ENCODE assay signal across 8 mouse cellular contexts in the genomic region with DNA sequence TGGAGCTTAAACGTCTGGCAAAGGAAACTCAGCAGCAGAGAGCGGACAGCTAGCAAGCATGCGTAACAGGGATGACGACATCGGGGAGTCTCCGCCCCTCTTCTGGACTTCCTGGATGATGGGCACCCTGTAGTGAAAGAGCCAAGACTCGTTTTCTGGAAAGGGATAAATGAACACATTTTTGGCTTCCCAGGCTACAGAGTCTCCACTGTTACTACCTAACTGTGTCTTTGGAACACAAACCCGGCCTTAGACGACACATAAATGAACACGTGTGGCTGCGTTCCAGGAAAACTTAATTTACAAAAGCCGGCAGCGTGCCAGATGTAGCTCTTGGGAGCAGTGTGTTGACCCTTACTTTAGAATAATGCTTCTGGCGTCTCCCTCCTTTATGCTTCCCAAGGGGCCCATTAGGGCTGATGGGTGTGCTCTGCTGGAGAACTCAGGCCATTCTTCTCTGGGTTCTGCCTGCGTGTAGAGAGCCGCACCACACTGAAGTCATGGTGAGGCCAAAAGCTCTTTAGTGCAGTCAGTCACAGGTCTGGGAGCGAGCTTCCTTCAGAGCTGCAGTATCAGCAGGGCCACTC.
DNase-seq lines count a peak whose midpoint lies in the region; ATAC-seq and TF ChIP-seq lines count a peak whose summit lies in the region.

No protein-coding gene starts in this region.

- no peak for TF ChIP-seq CTCF in kidney, postnatal 0 days (IDR thresholded peaks at IDR 0.05; ENCODE audit: low read depth)
- TF ChIP-seq CTCF in lung, adult 2 months (IDR thresholded peaks at IDR 0.05; ENCODE audit: insufficient read depth, low read length) = no peak

- no peak overlapping the region for H3K4me3 ChIP-seq in embryonic facial prominence, embryonic 14.5 days (ENCODE audit: low read depth, low read length)
- no peak overlapping the region for H3K4me3 ChIP-seq in heart, embryonic 12.5 days
- no peak overlapping the region for H3K4me3 ChIP-seq in kidney, postnatal 0 days (replicated peaks; ENCODE audit: low read depth, low read length)
- H3K4me3 ChIP-seq in lung, adult 2 months (replicated peaks; ENCODE audit: extremely low read depth, low read depth, low read length) = peak overlapping the region; percentile 7

- H3K9ac ChIP-seq in embryonic facial prominence, embryonic 14.5 days (ENCODE audit: low read depth, low read length) = no peak overlapping the region
- no peak overlapping the region for H3K9ac ChIP-seq in heart, embryonic 12.5 days
- no peak overlapping the region for H3K9ac ChIP-seq in kidney, postnatal 0 days (ENCODE audit: low read depth, low read length)

- H3K27ac ChIP-seq in embryonic facial prominence, embryonic 14.5 days (replicated peaks; ENCODE audit: low read depth, low read length) = peak overlapping the region; percentile 79
- peak overlapping the region; percentile 61 for H3K27ac ChIP-seq in heart, embryonic 12.5 days (ENCODE audit: poor library complexity, severe bottlenecking)
- peak overlapping the region; percentile 63 for H3K27ac ChIP-seq in kidney, postnatal 0 days

- H3K9me3 ChIP-seq in embryonic facial prominence, embryonic 14.5 days (ENCODE audit: control insufficient read depth, low read length) = no peaks in the 10 kb centered on the region
- no peaks in the 10 kb centered on the region for H3K9me3 ChIP-seq in heart, embryonic 12.5 days (replicated peaks)
- H3K9me3 ChIP-seq in kidney, postnatal 0 days (replicated peaks; ENCODE audit: low read length) = no peaks in the 10 kb centered on the region

- ATAC-seq in embryonic facial prominence, embryonic 14.5 days (ENCODE audit: low read depth) = peak; percentile 73
- peak; percentile 27; the same call in 1 of the 2 replicates for ATAC-seq in heart, embryonic 12.5 days (ENCODE audit: insufficient number of reproducible peaks, low FRiP score)
- peak; percentile 73; the same call in 1 of the 2 replicates for ATAC-seq in kidney, postnatal 0 days (replicated peaks; ENCODE audit: low FRiP score, low read depth)
- no peak for ATAC-seq in inflammation-experienced regulatory T-cells, adult 6 months

- WGBS in embryonic facial prominence, embryonic 14.5 days = 39% methylated on average over 17 of the region's 17 CpGs
- WGBS in heart, embryonic 12.5 days = 54% methylated on average over 17 of the region's 17 CpGs
- WGBS in kidney, postnatal 0 days = 39% methylated on average over 17 of the region's 17 CpGs
- 20% methylated on average over 17 of the region's 17 CpGs for WGBS in lung, adult 2 months

- H3K4me1 ChIP-seq in embryonic facial prominence, embryonic 14.5 days (ENCODE audit: control insufficient read depth, insufficient read depth, low read length) = peaks cover 57% of the 10 kb centered on the region
- H3K4me1 ChIP-seq in heart, embryonic 12.5 days (replicated peaks) = peaks cover 27% of the 10 kb centered on the region
- 0 out of 2 replicates have a peak, but pooled peaks cover 4% of the 10 kb centered on the region for H3K4me1 ChIP-seq in kidney, postnatal 0 days (replicated peaks; ENCODE audit: insufficient read depth, low read length)
- H3K4me1 ChIP-seq in lung, adult 2 months (ENCODE audit: control insufficient read depth, insufficient read depth, low read length) = peaks cover 7% of the 10 kb centered on the region; the same call in 1 of the 2 replicates

- H3K27me3 ChIP-seq in embryonic facial prominence, embryonic 14.5 days (replicated peaks; ENCODE audit: control insufficient read depth, insufficient read depth, low read length) = no peaks in the 10 kb centered on the region
- H3K27me3 ChIP-seq in heart, embryonic 12.5 days (replicated peaks) = no peaks in the 10 kb centered on the region
- no peaks in the 10 kb centered on the region for H3K27me3 ChIP-seq in kidney, postnatal 0 days (ENCODE audit: insufficient read depth, low read length)

- peak; percentile 23 to 45 for DNase-seq in left cerebral cortex, adult 18-20 months (ENCODE audit: low spot score in 2 of 2)
- DNase-seq in left cerebral cortex, adult 11 months (ENCODE audit: low spot score) = no peak
- DNase-seq in embryonic facial prominence, embryonic 14.5 days (ENCODE audit: low spot score) = peak; percentile 90
- DNase-seq in kidney, postnatal 0 days (ENCODE audit: low spot score) = peak; percentile 93
- DNase-seq in lung, adult 2 months = peak; percentile 71
- DNase-seq in right cerebral cortex, postnatal 25 days = peak; percentile 26

- peak overlapping the region; percentile 8; the same call in 1 of the 2 replicates for H3K4me2 ChIP-seq in embryonic facial prominence, embryonic 14.5 days (ENCODE audit: low read depth, low read length)
- peak overlapping the region; percentile 9; the same call in 1 of the 2 replicates for H3K4me2 ChIP-seq in heart, embryonic 12.5 days
- H3K4me2 ChIP-seq in kidney, postnatal 0 days (ENCODE audit: low read length) = no peak overlapping the region

- no peaks in the 10 kb centered on the region for H3K36me3 ChIP-seq in embryonic facial prominence, embryonic 14.5 days (ENCODE audit: control insufficient read depth, insufficient read depth, low read length)
- no peaks in the 10 kb centered on the region for H3K36me3 ChIP-seq in heart, embryonic 12.5 days
- H3K36me3 ChIP-seq in kidney, postnatal 0 days (ENCODE audit: insufficient read depth, low read length) = no peaks in the 10 kb centered on the region

- peak; percentile 66; the same call in 1 of the 2 replicates for TF ChIP-seq POLR2A in lung, adult 2 months (IDR thresholded peaks at IDR 0.05; ENCODE audit: borderline replicate concordance, extremely low read depth, low read depth, low read length)
